Mouse (Mus musculus) intestine, postnatal 0 days (tissue): ENCODE measurements around the gene Pdilt. TPM values are rescaled to one million over a fixed set of nuclear protein-coding genes. Genes with fewer than 3 reads are reported as not detected.

Source experiments
- ATAC-seq: fragments of 200-750 bp; cut with Nextera tagmentation; 2 replicates; pipeline ENCODE4 v1.8.0; 2017; ENCODE audit warnings: mild to moderate bottlenecking, moderate TSS enrichment, moderate library complexity
- H3K27ac ChIP-seq: fragments of 300-500 bp; sonication (generic); 2 replicates; pipeline ENCODE4 v1.5.1; 2014; ENCODE audit warnings: mild to moderate bottlenecking, low read depth, low read length, moderate library complexity
- H3K27me3 ChIP-seq: fragments of 300-500 bp; sonication (generic); replicated peaks from 2 replicates; pipeline ENCODE4 v1.6.1; 2014; ENCODE audit warnings: low read length, mixed read lengths; ENCODE audit not compliant: control insufficient read depth, insufficient read depth
- H3K36me3 ChIP-seq: fragments of 300-500 bp; sonication (generic); 2 replicates; pipeline ENCODE4 v1.6.1; 2014; ENCODE audit warnings: mild to moderate bottlenecking, moderate library complexity; ENCODE audit not compliant: control insufficient read depth, insufficient read depth
- H3K4me1 ChIP-seq: fragments of 300-500 bp; sonication (generic); replicated peaks from 2 replicates; pipeline ENCODE4 v1.6.1; 2014; ENCODE audit warnings: antibody characterized with exemption, low read length, mixed read lengths; ENCODE audit not compliant: control insufficient read depth, insufficient read depth
- H3K4me2 ChIP-seq: fragments of 300-500 bp; sonication (generic); replicated peaks from 2 replicates; pipeline ENCODE4 v1.6.1; 2014; ENCODE audit warnings: low read depth, mild to moderate bottlenecking, moderate library complexity
- H3K4me3 ChIP-seq: fragments of 300-500 bp; sonication (generic); 2 replicates; pipeline ENCODE4 v1.5.1; 2014; ENCODE audit warnings: low read depth, low read length
- H3K9ac ChIP-seq: fragments of 300-500 bp; sonication (generic); 2 replicates; pipeline ENCODE4 v1.6.1; 2014; ENCODE audit warnings: mild to moderate bottlenecking, low read depth, low read length
- H3K9me3 ChIP-seq: fragments of 300-500 bp; sonication (generic); 2 replicates; pipeline ENCODE4 v1.6.1; 2016; ENCODE audit warnings: mixed run types; ENCODE audit not compliant: control insufficient read depth
- CTCF ChIP-seq: sonication (generic); IDR thresholded peaks from 2 replicates; pipeline ENCODE4 v1.5.1; 2016; ENCODE audit warnings: low read depth, mild to moderate bottlenecking, control low read depth, antibody characterized with exemption, moderate library complexity
- WGBS: fragments of 180-500 bp; shearing (Covaris S2); extraction: QIAGEN DNeasy Blood & Tissue Kit; methylation state at CpG from one replicate; pipeline ENCODE4 v1.1.7; 2014; 5-methylcytosine and 5-hydroxymethylcytosine counted together
- polyA plus RNA-seq: library from polyadenylated mRNA; unstranded; fragments of >200 nt; fragmentation: Nextera tagmentation; extraction: Ambion mirVana; gene quantifications from 2 replicates; pipeline ENCODE4 v1.2.1, GENCODE M21; 2015

The Pdilt gene
- polyA plus RNA-seq, 1 experiment from 2014 or later = not detected

DNA sequence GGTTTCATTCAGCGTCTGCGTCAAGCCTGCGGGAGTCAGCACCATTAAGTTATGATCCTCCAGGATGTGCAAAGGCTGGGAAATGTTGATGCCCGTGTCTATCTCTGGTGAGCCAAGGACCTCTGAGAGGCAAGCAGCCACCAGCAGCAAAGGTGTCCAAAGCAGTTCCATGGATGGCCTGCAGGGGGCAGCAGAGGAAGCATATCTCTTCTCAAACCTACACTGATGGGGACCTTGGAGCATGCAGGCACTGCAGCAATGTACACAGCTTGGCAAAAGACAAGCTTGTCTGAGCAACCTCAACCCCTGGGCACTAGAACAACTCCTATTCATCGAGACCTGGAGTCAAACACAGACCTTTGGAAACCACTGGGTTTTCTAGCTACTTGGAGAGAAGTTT lies 3.6 kb downstream of the Pdilt start:
- ATAC-seq = peak; percentile 44; the same call in 1 of the 2 replicates
- Histone ChIP-seq H3K4me3 (no peak overlapping the region), H3K9ac (no peak overlapping the region), H3K27ac (no peak overlapping the region), H3K9me3 (no peaks in the 10 kb centered on the region), H3K4me2 (no peak overlapping the region), H3K4me1 (no peaks in the 10 kb centered on the region), H3K36me3 (no peaks in the 10 kb centered on the region), H3K27me3 (no peaks in the 10 kb centered on the region)
- WGBS = 44% methylated on average over 5 of the region's 5 CpGs
- TF ChIP-seq CTCF = peak; percentile 89

DNA sequence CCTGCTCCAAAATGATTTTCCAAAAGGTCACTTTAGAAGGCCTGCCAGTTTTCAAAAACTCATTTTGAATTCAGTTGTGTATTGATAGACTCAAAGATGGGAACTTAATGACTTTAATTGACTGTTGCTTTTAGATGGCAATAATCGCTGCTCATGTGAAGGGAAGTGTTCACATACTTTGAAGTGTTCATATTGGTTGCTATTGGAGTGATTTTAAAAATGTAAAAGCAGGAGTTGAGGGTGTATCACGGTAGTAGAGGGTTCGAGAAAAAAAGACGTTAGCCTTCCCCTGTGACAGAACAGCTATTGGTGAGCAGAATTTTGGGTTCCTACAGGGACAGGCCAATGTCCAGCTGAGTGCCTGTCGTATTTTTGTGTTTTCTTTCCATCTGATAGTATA lies 4.1 kb downstream of the Pdilt start, which contains the start of gene Acsm5:
TSS of gene Acsm5 (plus strand) at position 301 of the 400 bp plus-strand sequence.
- H3K27ac ChIP-seq = no peak within 1 kb of the TSS
- no peaks in the 10 kb centered on the region for H3K9me3 ChIP-seq
- no peaks in the 10 kb centered on the region for H3K27me3 ChIP-seq
- no peak for ATAC-seq
- 70% methylated on average over 5 of the region's 5 CpGs for WGBS
- no peaks in the 10 kb centered on the region for H3K4me1 ChIP-seq
- no peak within 1 kb of the TSS for H3K4me2 ChIP-seq
- no peak for TF ChIP-seq CTCF
- no peak within 1 kb of the TSS for H3K4me3 ChIP-seq
- no peak within 1 kb of the TSS for H3K9ac ChIP-seq
- H3K36me3 ChIP-seq = no peaks in the 10 kb centered on the region

- Histone ChIP-seq H3K4me3 (no peak overlapping the region), H3K4me2 (0 out of 2 replicates have a peak overlapping the region, but pooled peaks have one; percentile 13), H3K9ac (no peak overlapping the region), H3K4me1 (no peaks in the 10 kb centered on the region), H3K27ac (no peak overlapping the region), H3K9me3 (no peaks in the 10 kb centered on the region), H3K36me3 (no peaks in the 10 kb centered on the region), H3K27me3 (no peaks in the 10 kb centered on the region)
- ATAC-seq = peak; percentile 88
- TF ChIP-seq CTCF = no peak
- 42% methylated on average over 7 of the region's 7 CpGs for WGBS
Observed at GRCm38 (mm10) chr7:119516272-119516558, 7.1 kb downstream of the Pdilt start.

DNA sequence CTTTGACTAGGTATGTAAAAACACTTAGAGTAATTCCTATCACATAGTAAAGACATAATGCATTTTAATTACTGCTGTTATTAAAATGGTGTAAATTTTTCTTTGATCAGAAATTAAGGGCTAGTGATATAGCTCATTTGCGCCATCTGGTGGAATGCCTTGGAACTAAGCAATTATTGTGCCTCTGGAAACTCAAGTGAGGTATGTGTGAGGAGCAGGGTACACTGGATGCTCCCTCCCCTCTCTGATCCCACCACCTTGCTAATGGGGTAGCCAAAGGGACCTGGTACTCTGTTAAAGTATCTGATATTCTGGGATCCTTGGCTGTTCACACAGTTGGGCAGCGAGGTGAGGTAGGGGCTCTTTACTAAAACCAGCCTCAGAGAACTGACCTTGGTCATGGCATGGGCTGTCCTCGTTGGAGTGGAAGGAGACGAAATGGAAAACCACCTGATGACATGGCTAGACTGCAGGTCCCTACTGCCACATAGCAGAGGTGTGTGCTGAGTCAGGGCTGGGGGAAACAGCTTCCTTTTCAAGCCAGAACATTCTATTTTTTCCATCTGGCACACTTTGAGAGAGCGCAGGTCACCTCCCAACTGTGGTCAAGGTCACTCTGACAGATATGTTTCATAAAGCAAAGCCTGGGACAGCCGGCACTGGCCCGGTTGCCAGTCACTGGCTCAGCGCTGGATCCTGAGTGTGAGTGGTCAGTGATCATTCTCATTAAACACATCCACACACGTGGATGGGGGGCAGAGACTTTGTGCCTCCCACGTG lies 7.6 kb downstream of the Pdilt start:
- Histone ChIP-seq H3K4me2 (peak overlapping the region; percentile 13; the same call in 1 of the 2 replicates), H3K27ac (no peak overlapping the region), H3K27me3 (no peaks in the 10 kb centered on the region), H3K9ac (no peak overlapping the region), H3K9me3 (no peaks in the 10 kb centered on the region), H3K36me3 (no peaks in the 10 kb centered on the region), H3K4me1 (no peaks in the 10 kb centered on the region), H3K4me3 (no peak overlapping the region)
- 55% methylated on average over 10 of the region's 10 CpGs for WGBS
- peak; percentile 39; the same call in 1 of the 2 replicates for ATAC-seq
- TF ChIP-seq CTCF = peak; percentile 79

DNA sequence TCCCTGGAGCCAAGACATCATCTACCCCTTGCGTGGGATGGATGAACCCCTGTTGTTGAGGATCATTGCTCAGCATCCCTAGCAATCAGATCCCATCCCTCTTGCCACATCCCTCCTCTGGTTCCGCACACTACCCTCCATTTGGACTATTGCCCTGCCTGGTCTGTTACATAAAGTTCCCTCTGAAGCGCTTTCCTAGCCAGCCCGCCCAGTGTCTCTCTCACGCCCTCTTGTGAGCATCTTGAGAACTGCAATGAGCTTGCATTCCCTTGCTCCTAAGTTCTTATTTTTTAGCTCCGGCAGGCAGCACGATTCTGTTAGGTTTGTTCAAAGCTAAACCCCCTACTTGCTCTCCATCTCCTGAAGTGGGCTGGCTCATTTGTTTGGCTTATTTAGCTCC lies 10.2 kb downstream of the Pdilt start:
- TF ChIP-seq CTCF = peak; percentile 79
- ATAC-seq = no peak
- H3K27me3 ChIP-seq = no peaks in the 10 kb centered on the region
- no peak overlapping the region for H3K9ac ChIP-seq
- H3K9me3 ChIP-seq = no peaks in the 10 kb centered on the region
- no peak overlapping the region for H3K27ac ChIP-seq
- H3K36me3 ChIP-seq = no peaks in the 10 kb centered on the region
- no peak overlapping the region for H3K4me2 ChIP-seq
- H3K4me3 ChIP-seq = no peak overlapping the region
- WGBS = 28% methylated on average over 7 of the region's 7 CpGs
- H3K4me1 ChIP-seq = no peaks in the 10 kb centered on the region

DNA sequence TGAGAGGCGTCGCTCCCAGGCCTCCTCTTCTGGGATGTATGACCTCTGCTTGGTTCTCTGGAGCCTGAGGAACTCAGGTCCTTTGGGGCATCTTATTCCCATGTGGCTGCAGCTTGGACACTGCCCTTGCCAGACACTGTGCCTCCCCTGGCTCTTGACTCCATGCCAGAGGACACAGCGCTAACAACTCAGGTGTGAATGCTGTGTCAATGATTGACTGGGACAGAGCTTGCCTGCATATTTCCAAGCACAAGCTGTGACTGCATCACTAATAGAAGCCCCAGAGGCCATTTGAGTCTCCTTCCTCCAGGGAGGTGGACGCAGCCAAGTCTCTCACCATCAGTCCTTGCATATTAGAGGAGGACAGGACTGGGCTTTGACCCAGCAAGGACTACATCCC lies 12.1 kb downstream of the Pdilt start:
- Histone ChIP-seq H3K36me3 (no peaks in the 10 kb centered on the region), H3K4me1 (no peaks in the 10 kb centered on the region), H3K4me3 (no peak overlapping the region), H3K9me3 (no peaks in the 10 kb centered on the region), H3K9ac (no peak overlapping the region), H3K27me3 (no peaks in the 10 kb centered on the region), H3K4me2 (no peak overlapping the region), H3K27ac (no peak overlapping the region)
- no peak for ATAC-seq
- TF ChIP-seq CTCF = no peak
- WGBS = 75% methylated on average over 4 of the region's 4 CpGs
